Mouse (Mus musculus) liver, adult 2 months (tissue): ENCODE data around the gene Zfp575.

ENCODE experiments used
- CTCF ChIP-seq: fragments of 200-500 bp; IDR thresholded peaks from 2 replicates; pipeline ENCODE4 v1.5.1; 2011; ENCODE audit warnings: low read depth, low read length, control low read depth
- POLR2A ChIP-seq: fragments of 200-500 bp; IDR thresholded peaks from 2 replicates; pipeline ENCODE4 v1.6.1; 2011; ENCODE audit warnings: low read length, control low read depth; ENCODE audit not compliant: insufficient read depth; ENCODE audit errors: extremely low read depth

- no peak for TF ChIP-seq CTCF
- TF ChIP-seq POLR2A = no peak
These were observed 21.1 kb upstream of the Zfp575 start for GRCm38 (mm10) chr7:24608561-24608960.
